Mouse (Mus musculus) liver, embryonic 11.5 days (tissue): ENCODE data around the gene Ap2b1. TPM values are rescaled to one million over a fixed set of nuclear protein-coding genes. Genes with fewer than 3 reads are reported as not detected.
A peak's percentile ranks its signal among the peaks of the same experiment; 100 is the strongest.
"Not testable (repeated sequence)": the region's sequence is repeated elsewhere in the genome, so short reads cannot be mapped to it uniquely, and the experiment has no call there.

ENCODE experiments used
- ATAC-seq: fragments of 200-750 bp; cut with Nextera tagmentation; replicated peaks from 2 replicates; pipeline ENCODE4 v1.8.0; 2017; ENCODE audit warnings: moderate number of reproducible peaks, mild to moderate bottlenecking, moderate TSS enrichment, moderate library complexity; ENCODE audit not compliant: low FRiP score
- DNase-seq: peaks from one replicate; pipeline ENCODE4 v3.0.0-alpha.2; 2017; ENCODE audit warnings: low spot score
- H3K27ac ChIP-seq: fragments of 300-500 bp; sonication (generic); 2 replicates; pipeline ENCODE4 v1.5.1; 2014; ENCODE audit warnings: mild to moderate bottlenecking, low read depth, low read length, control low read depth
- H3K27me3 ChIP-seq: fragments of 300-500 bp; sonication (generic); replicated peaks from 2 replicates; pipeline ENCODE4 v1.6.1; 2014; ENCODE audit warnings: low read length, mixed read lengths; ENCODE audit not compliant: control insufficient read depth, insufficient read depth
- H3K36me3 ChIP-seq: fragments of 300-500 bp; sonication (generic); 2 replicates; pipeline ENCODE4 v1.6.1; 2014; ENCODE audit warnings: mild to moderate bottlenecking, low read length, moderate library complexity, mixed read lengths; ENCODE audit not compliant: control insufficient read depth, insufficient read depth
- H3K4me1 ChIP-seq: fragments of 300-500 bp; sonication (generic); replicated peaks from 2 replicates; pipeline ENCODE4 v1.6.1; 2014; ENCODE audit warnings: low read length, mixed read lengths; ENCODE audit not compliant: control insufficient read depth, insufficient read depth
- H3K4me2 ChIP-seq: fragments of 300-500 bp; sonication (generic); 2 replicates; pipeline ENCODE4 v1.6.1; 2014; ENCODE audit warnings: mild to moderate bottlenecking, control low read depth, moderate library complexity
- H3K4me3 ChIP-seq: fragments of 300-500 bp; sonication (generic); 2 replicates; pipeline ENCODE4 v1.5.1; 2014; ENCODE audit warnings: low read depth, low read length, control low read depth
- H3K9ac ChIP-seq: fragments of 300-500 bp; sonication (generic); 2 replicates; pipeline ENCODE4 v1.6.1; 2014; ENCODE audit warnings: low read depth, low read length, control low read depth
- H3K9me3 ChIP-seq: fragments of 300-500 bp; sonication (generic); 2 replicates; pipeline ENCODE4 v1.6.1; 2016; ENCODE audit warnings: low read length, inconsistent platforms, mixed read lengths; ENCODE audit not compliant: control insufficient read depth
- WGBS: fragments of 180-500 bp; shearing (Covaris S2); extraction: QIAGEN DNeasy Blood & Tissue Kit; methylation state at CpG from one replicate; pipeline ENCODE4 v1.1.7; 2014; 5-methylcytosine and 5-hydroxymethylcytosine counted together
- polyA plus RNA-seq: library from polyadenylated mRNA; unstranded; fragments of >200 nt; fragmentation: Nextera tagmentation; extraction: Ambion mirVana; gene quantifications from 2 replicates; pipeline ENCODE4 v1.2.1, GENCODE M21; 2014

Ap2b1 gene
- polyA plus RNA-seq = 52.2 and 56.3 TPM in 2 replicates

DNA sequence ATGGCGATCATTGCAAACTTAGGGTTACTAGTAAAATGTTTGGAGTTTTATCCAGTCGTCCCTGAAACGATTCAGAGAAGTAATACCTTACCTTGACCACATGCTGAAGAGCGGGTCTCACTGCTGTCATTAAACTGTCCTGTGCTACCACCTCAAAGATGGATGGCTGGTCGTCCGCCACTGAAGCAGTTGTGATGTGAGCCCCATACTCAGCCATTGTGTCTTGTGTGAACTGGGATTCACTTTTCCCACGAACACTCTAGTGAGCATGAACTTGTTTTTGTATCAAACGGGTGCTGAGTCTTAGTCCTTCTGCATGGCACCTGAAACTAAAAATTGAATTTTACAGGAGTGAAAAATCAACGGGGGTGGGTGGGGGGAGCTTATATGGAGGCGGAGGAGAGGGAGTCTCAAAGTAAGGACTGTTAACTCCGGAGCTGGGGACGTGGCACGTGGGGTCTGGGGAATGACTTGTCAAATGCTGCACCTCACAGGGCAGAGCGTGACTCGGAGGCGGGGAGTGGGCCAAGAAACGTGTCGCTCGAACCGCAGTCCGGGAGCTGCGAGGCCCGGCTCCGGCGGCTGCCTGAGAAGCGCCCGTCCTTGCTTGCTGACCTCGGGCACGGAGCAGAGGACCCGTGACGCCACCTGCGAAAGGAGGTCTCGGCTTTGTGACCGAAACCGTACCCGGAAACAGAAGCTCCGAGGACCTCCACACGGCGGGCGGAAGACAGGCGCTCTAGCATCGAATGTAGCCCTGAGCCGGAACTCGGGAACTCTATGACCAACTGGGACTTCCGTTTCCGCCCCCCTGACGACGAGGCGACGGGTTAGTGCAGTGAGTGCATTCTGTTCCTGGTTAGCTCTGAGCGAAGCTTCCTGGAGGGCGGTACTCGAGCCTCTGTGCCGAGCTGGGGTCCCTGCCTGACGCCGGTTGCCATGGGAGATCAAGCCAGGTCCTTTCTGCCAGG, at the start of gene Ap2b1:
TSS of gene Ap2b1 (plus strand) at position 800 of the 971 bp plus-strand sequence.
- H3K4me3 ChIP-seq = peak within 1 kb of the TSS; percentile 69
- H3K4me2 ChIP-seq = peak within 1 kb of the TSS; percentile 88
- peaks cover 8% of the 10 kb centered on the region; the same call in 1 of the 2 replicates for H3K36me3 ChIP-seq
- peak within 1 kb of the TSS; percentile 93 for H3K27ac ChIP-seq
- WGBS = 2% methylated on average over 56 of the region's 56 CpGs
- peak within 1 kb of the TSS; percentile 86 for H3K9ac ChIP-seq
- no peaks in the 10 kb centered on the region for H3K9me3 ChIP-seq
- peaks cover 15% of the 10 kb centered on the region for H3K4me1 ChIP-seq
- peak; percentile 93 for ATAC-seq
- peak; percentile 92 for DNase-seq
- no peaks in the 10 kb centered on the region for H3K27me3 ChIP-seq

DNA sequence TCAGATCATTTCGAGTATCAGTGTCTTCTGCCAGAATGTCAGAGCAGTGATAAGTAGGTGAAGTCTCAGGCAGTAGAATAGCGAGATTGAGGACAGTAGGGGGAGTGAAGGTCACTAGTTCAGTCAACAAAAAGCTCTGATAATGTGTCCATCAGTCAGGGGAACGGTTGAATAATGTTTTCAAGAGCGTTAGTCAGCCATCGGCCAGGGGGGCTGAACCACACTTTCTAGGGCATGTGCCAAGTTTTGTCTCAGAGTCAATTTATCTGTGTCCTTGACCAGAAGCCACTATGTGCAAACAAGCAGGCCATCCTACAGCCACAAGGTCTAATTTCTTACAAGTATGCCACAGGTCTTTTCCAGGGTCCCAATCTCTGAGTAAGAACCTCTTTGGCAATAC, 41.6 kb upstream of the Ap2b1 start:
- H3K9me3 ChIP-seq, H3K4me2 ChIP-seq, ATAC-seq, H3K36me3 ChIP-seq, DNase-seq, H3K27ac ChIP-seq, H3K9ac ChIP-seq, H3K4me1 ChIP-seq, H3K27me3 ChIP-seq, H3K4me3 ChIP-seq: not testable (repeated sequence)
- 50% methylated on average over 5 of the region's 5 CpGs for WGBS

DNA sequence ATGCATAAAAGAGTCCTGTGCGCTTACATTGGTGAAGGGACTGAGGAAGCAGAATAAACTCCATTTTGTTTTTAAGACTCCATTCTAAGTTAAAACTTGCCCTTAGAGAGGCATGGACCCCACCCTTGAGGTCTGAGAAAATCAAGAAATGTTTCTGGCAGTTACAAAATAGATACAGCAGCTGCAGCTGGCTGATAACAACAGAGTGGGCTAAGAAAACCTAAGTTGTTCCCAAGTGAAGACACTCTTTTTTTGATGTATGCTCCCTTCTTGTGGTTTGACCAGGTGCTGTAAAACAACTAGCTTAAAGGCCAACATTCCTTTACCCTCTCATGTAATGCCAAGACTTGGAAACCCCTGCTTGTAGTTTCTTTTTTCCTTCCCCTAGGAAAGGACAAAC, 36.2 kb upstream of the Ap2b1 start:
- no peaks in the 10 kb centered on the region for H3K27me3 ChIP-seq
- DNase-seq (no peak), ATAC-seq (peak; percentile 90)
- no peak overlapping the region for H3K9ac ChIP-seq
- H3K4me1 ChIP-seq = peaks cover 9% of the 10 kb centered on the region
- 83% methylated on average over 1 of the region's 1 CpGs for WGBS
- H3K9me3 ChIP-seq = no peaks in the 10 kb centered on the region
- H3K36me3 ChIP-seq = no peaks in the 10 kb centered on the region
- H3K4me2 ChIP-seq = peak overlapping the region; percentile 26
- peak overlapping the region; percentile 57 for H3K27ac ChIP-seq
- H3K4me3 ChIP-seq = no peak overlapping the region

DNA sequence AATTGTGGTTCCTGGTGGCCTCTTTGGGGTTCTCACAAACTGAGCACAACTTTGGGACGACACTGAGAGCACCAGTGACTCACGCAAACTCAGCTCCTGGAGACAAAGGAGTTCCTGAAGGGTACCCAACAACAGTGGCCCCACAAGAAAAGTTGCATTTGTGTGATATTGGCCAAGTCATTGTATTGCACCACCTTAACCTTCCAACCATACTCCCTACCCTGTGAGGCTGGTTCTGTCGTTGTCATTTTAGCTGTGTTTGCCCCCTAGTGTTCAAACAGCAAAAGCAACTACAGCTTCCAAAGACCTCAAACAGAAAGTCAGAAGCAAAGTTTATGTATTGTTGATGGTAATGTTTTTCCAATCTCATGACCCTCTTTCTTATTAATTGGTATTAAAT, 35.7 kb upstream of the Ap2b1 start:
- no peak overlapping the region for H3K4me3 ChIP-seq

DNA sequence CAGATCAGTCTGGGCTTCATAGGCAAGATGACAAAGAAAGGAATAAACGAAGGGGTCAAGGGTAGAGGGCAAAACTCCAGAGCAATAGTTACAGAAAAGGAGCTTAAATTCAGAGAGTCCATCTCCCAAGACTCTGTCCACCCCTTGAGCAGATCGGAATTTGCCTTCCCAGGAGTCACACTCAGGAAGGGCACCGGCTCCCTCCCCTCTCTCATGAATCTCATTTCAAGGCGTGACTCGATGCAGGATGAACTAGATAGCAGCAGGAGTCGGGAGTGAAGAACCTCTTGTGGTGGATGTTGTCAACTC, 28.0 kb upstream of the Ap2b1 start:
- Histone ChIP-seq H3K27me3 (peaks cover 4% of the 10 kb centered on the region; the same call in 1 of the 2 replicates), H3K4me2 (peak overlapping the region; percentile 69), H3K27ac (no peak overlapping the region), H3K9ac (peak overlapping the region; percentile 55), H3K9me3 (no peaks in the 10 kb centered on the region), H3K4me3 (peak overlapping the region; percentile 49), H3K4me1 (peaks cover 6% of the 10 kb centered on the region; the same call in 1 of the 2 replicates), H3K36me3 (no peaks in the 10 kb centered on the region)
- DNase-seq (no peak), ATAC-seq (no peak; the same call in 1 of the 2 replicates)
- 2% methylated on average over 6 of the region's 6 CpGs for WGBS

More for the DNA sequence above, 35.7 kb upstream of the Ap2b1 start:
- peaks cover 9% of the 10 kb centered on the region for H3K4me1 ChIP-seq
- WGBS = 52% methylated on average over 3 of the region's 3 CpGs
- no peaks in the 10 kb centered on the region for H3K9me3 ChIP-seq
- H3K36me3 ChIP-seq = no peaks in the 10 kb centered on the region
- peak; percentile 78 for ATAC-seq
- no peak overlapping the region for H3K9ac ChIP-seq
- H3K4me2 ChIP-seq = peak overlapping the region; percentile 26
- DNase-seq = no peak
- H3K27me3 ChIP-seq = no peaks in the 10 kb centered on the region
- peak overlapping the region; percentile 57 for H3K27ac ChIP-seq

DNA sequence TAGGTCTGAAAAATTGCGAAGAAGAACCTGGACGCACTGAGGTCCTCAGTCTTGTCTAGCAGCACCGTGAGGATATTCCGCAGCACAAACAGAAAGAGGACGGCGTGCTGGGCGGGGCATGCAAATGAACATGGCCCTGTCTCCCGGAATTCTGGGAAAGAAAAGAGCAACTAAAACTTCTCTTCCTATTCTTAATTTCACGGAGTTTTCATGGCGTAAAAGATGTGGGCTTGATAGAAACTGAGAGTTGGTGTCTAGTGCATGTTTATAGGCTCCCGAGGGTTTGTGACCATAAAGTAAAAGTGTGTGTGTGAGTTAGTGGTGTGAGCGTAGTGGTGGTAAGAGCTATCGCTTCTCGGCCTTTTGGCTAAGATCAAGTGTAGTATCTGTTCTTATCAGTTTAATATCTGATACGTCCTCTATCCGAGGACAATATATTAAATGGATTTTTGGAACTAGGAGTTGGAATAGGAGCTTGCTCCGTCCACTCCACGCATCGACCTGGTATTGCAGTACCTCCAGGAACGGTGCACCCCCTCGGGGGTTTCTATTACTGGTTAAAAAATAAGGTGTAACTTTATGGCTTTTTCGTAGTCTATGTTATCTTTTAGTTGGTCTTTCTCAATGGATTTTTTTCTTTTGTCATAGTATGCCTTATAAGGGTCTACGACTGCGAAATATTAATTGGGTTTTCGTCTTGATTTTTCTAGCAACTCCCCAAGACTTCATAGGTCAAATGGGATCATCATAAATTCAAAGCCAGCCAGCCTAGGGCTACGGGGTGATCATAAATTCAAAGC, 27.5 kb upstream of the Ap2b1 start:
- 0% methylated on average over 26 of the region's 26 CpGs for WGBS
- H3K36me3 ChIP-seq = no peaks in the 10 kb centered on the region
- peak overlapping the region; percentile 55 for H3K9ac ChIP-seq
- peak overlapping the region; percentile 54; the same call in 1 of the 2 replicates for H3K27ac ChIP-seq
- H3K9me3 ChIP-seq = no peaks in the 10 kb centered on the region
- H3K4me1 ChIP-seq = peaks cover 6% of the 10 kb centered on the region; the same call in 1 of the 2 replicates
- H3K27me3 ChIP-seq = peaks cover 8% of the 10 kb centered on the region; the same call in 1 of the 2 replicates
- DNase-seq (peak; percentile 82), ATAC-seq (peak; percentile 91)
- peak overlapping the region; percentile 49 for H3K4me3 ChIP-seq
- H3K4me2 ChIP-seq = peak overlapping the region; percentile 69

DNA sequence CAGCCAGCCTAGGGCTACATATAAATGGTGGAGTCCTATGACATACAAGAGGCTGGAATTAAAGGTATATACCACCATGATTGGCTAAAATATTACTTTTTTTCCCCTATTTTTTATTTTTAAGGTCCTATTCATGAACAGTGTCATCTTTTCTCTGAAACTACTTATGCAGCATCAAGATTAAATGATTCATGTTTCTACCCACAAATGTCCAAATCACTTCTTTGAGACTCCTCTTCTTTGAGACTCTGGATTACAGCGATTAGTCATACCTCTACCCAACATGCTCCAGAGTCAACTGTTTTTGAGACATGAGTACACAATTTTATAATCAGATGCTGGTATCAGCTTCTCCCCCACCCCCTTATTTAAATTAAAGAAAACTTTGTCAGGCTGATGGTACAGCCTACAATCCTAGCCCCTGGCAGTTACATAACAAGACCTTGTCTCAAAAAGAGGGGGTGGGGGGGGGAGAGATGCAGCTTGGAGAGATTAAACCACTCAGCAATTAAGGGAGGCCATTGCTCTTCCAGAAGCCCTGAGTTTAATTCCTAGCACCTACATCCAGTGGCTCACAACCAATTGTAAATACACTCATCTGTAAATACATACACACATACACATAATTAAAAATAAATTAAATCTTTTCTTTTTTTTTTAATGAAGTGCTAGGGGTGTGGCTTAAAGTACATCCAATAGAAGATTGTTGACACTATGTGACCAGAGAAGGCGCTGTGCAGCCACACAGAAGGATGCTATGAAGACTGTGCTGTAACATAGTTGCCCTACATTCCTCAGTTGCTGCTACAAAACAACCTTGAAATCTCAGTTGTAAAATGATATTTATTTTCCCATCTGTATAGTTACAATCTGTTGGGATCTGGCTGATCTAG, 26.6 kb upstream of the Ap2b1 start:
- H3K36me3 ChIP-seq = no peaks in the 10 kb centered on the region
- H3K4me2 ChIP-seq = no peak overlapping the region
- peaks cover 8% of the 10 kb centered on the region; the same call in 1 of the 2 replicates for H3K27me3 ChIP-seq
- H3K9me3 ChIP-seq = no peaks in the 10 kb centered on the region
- H3K9ac ChIP-seq = no peak overlapping the region
- H3K4me3 ChIP-seq = no peak overlapping the region
- DNase-seq = no peak
- H3K4me1 ChIP-seq = peaks cover 6% of the 10 kb centered on the region; the same call in 1 of the 2 replicates
- H3K27ac ChIP-seq = peak overlapping the region; percentile 32; the same call in 1 of the 2 replicates
- WGBS = 16% methylated on average over 2 of the region's 2 CpGs
- ATAC-seq = peak; percentile 0; the same call in 1 of the 2 replicates

DNA sequence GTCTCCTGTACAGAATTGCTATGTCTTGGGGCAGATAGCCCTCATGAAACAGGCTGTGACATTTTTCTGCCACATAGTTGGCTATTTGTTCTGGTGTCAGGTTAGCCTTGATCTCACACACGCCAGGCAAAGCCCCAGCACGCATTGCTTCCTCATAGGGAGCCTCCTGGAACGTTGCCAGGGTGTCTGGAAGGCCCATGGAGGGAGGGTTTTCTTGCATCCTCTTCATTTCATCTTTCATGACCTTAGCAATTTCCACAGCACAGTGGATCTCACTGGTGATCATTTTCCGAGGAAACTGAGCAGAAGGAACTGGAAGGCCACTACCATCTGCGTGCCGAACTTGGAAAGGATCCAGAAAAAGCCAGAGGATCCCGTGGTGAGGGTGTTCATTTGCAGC, 22.6 kb upstream of the Ap2b1 start:
- 66% methylated on average over 7 of the region's 7 CpGs for WGBS
- H3K9ac ChIP-seq = no peak overlapping the region
- peaks cover 6% of the 10 kb centered on the region; the same call in 1 of the 2 replicates for H3K4me1 ChIP-seq
- no peak overlapping the region for H3K4me2 ChIP-seq
- no peak overlapping the region for H3K27ac ChIP-seq
- H3K27me3 ChIP-seq = peaks cover 8% of the 10 kb centered on the region; the same call in 1 of the 2 replicates
- no peaks in the 10 kb centered on the region for H3K9me3 ChIP-seq
- DNase-seq = no peak
- no peak overlapping the region for H3K4me3 ChIP-seq
- no peaks in the 10 kb centered on the region for H3K36me3 ChIP-seq
- no peak for ATAC-seq
